Mouse (Mus musculus) G1E (cell line): ENCODE data around the gene Etaa1. TPM values are rescaled to one million over a fixed set of nuclear protein-coding genes. Genes with fewer than 3 reads are reported as not detected.

Experiments
- ATAC-seq: 2 replicates; pipeline ENCODE4 v1.8.0; 2016; ENCODE audit warnings: mild to moderate bottlenecking; ENCODE audit not compliant: insufficient number of reproducible peaks, poor library complexity, low FRiP score, severe bottlenecking; ENCODE audit errors: extremely low read depth
- DNase-seq: peaks from one replicate; pipeline ENCODE4 v3.0.0; 2012; ENCODE audit warnings: low spot score
- H3K27me3 ChIP-seq: 2 replicates; pipeline ENCODE4 v1.6.1; 2012; ENCODE audit warnings: mild to moderate bottlenecking, low read length, inconsistent platforms; ENCODE audit not compliant: insufficient read depth
- H3K36me3 ChIP-seq: replicated peaks from 2 replicates; pipeline ENCODE3; 2012; ENCODE audit warnings: mild to moderate bottlenecking, inconsistent platforms
- H3K4me1 ChIP-seq: 2 replicates; pipeline ENCODE4 v1.6.1; 2012; ENCODE audit warnings: low read depth, low read length, inconsistent platforms, mixed read lengths; ENCODE audit not compliant: insufficient read depth
- H3K4me3 ChIP-seq: 2 replicates; pipeline ENCODE4 v1.5.1; 2012; ENCODE audit warnings: low read depth, mild to moderate bottlenecking, inconsistent platforms, low read length, moderate library complexity, mixed read lengths
- H3K9me3 ChIP-seq: replicated peaks from 2 replicates; pipeline ENCODE4 v1.6.1; 2012; ENCODE audit warnings: inconsistent platforms
- CTCF ChIP-seq: IDR thresholded peaks from 2 replicates; pipeline ENCODE4 v1.5.1; 2012; ENCODE audit warnings: low read depth, low read length, inconsistent platforms, mixed read lengths
- GATA1 ChIP-seq: IDR thresholded peaks from 2 replicates; pipeline ENCODE4 v1.6.1; 2012; ENCODE audit warnings: borderline replicate concordance, low read length, inconsistent platforms, mixed read lengths
- GATA2 ChIP-seq: IDR thresholded peaks from 2 replicates; pipeline ENCODE4 v1.6.1; 2012; ENCODE audit warnings: low read depth, low read length, inconsistent platforms, borderline replicate concordance
- POLR2AphosphoS5 ChIP-seq: IDR thresholded peaks from 2 replicates; pipeline ENCODE4 v1.6.1; 2012; ENCODE audit warnings: low read depth, low read length, inconsistent platforms; ENCODE audit not compliant: insufficient replicate concordance
- TAL1 ChIP-seq: conservative IDR thresholded peaks from 2 replicates; pipeline ENCODE4 v1.6.1; 2012; ENCODE audit warnings: low read depth, low read length, inconsistent platforms, mixed read lengths
- polyA plus RNA-seq: library from polyadenylated mRNA; stranded (reverse); fragments of >175 nt; gene quantifications from 2 replicates; pipeline ENCODE4 v1.2.3, GENCODE M21; 2012
- total RNA-seq, 2 experiments: library from RNA; stranded (forward) in 1 of 2; stranded (reverse) in 1 of 2; fragments of 200-1000 nt in 1 of 2; fragments of >200 nt in 1 of 2; fragmentation: Nextera tagmentation in 1 of 2; gene quantifications; 2 replicates each; pipeline ENCODE4 v1.2.3; 2014 to 2017

Etaa1 gene
- total RNA-seq (2014; fragmentation: Nextera tagmentation) = 21.7 and 23.9 TPM in 2 replicates
- 30.1 and 31.3 TPM in 2 replicates for total RNA-seq (2017)
- polyA plus RNA-seq = 1.9 and 2.4 TPM in 2 replicates

DNA sequence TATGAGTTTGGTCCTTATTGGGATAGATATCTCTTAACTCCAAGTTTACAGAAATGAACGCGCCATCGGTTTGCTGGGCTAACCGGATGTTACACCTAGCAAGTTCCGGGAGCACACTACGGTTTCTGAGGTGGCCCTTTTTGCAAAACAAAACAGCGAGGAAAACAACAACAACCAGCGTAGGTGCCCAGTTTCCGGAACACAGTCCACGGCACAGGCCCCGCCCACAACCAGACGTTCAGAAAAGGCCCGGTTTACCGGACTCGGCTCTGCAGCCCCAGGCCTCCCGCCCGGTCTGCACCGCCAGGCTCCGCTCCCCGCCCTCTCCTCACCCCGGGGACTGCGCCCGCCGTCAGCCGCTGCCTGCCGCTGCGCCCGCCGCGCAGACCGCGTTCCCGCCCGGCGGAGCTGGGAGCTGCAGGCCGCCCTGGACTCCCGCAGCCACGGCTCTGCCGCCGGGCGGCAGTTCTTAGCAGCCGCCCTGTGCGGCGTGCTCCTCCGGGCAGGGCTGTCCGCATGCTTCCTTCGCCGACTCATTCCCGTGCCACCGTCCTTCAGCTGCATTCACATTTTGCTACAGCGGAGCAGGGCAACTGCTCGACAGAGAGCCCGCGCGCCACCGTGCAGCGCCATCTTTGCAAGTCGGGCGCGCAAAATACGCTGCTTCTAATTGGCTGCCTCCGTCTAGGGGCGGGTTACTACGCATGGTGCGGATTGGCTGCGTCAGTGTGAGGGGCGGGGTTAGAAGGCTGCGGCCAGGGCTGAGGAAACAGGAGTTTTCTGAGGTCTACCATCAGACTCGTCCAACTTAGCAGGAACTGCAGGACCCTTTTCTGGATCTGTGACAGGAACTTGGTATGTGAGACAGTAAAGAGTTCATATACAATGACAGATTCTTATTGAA lies at the start of gene Etaa1:
TSS of gene Etaa1 (minus strand) at position 645 of the 904 bp plus-strand sequence.
- Histone ChIP-seq H3K4me3 (peak within 1 kb of the TSS; percentile 93), H3K36me3 (peaks cover 22% of the 10 kb centered on the region), H3K27me3 (no peaks in the 10 kb centered on the region), H3K4me1 (peaks cover 13% of the 10 kb centered on the region), H3K9me3 (no peaks in the 10 kb centered on the region)
- DNase-seq (peak; percentile 76), ATAC-seq (peak; percentile 99)
- TF ChIP-seq CTCF (no peak), GATA2 (no peak), TAL1 (no peak), GATA1 (no peak), POLR2AphosphoS5 (no peak)

DNA sequence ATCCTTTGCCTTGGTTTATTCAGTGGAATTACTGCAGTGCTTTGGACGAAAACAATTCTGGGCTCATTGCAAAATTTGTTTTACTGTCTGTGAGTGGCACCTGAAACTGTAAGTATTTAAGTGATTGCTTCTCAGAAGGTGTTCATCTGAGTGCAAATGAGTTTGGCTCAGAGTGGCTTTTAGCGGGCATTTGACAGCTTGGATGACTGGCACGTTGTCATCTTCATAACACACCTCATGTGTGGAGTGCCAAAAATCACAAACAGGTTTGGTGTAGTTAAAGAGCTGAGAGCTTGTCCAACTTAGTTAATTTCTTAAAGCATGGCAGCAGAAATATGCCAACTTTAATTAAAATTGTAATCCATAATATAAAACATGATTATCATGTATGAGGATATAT lies 40.5 kb upstream of the Etaa1 start:
- Histone ChIP-seq H3K9me3 (no peaks in the 10 kb centered on the region), H3K4me1 (no peaks in the 10 kb centered on the region), H3K4me3 (no peak overlapping the region), H3K36me3 (no peaks in the 10 kb centered on the region), H3K27me3 (no peaks in the 10 kb centered on the region)
- DNase-seq (no peak), ATAC-seq (no peak)
- TF ChIP-seq GATA2 (no peak), GATA1 (no peak), TAL1 (no peak), POLR2AphosphoS5 (no peak), CTCF (no peak)

DNA sequence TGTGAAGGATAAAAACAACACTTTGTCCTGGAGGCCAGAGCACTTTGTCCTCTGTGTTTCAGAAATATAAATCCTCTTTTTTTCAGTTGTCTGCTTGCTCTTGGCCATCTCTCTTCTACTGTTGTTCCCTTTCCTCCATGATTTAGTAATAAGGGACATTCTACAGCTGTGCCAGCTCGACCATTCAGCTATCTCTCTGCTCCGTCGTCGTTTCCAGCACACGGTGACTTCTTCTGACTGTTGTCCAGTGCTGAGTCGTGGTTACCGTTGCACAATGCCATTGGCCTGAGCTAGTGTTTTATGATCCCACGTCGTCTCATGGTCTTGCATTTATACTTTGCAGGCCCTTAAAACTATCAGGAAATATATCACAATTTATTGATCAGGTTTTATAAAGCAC lies 38.6 kb upstream of the Etaa1 start:
- H3K36me3 ChIP-seq = no peaks in the 10 kb centered on the region
- H3K9me3 ChIP-seq = no peaks in the 10 kb centered on the region
- H3K4me1 ChIP-seq = no peaks in the 10 kb centered on the region
- DNase-seq = no peak
- ATAC-seq = no peak
- H3K4me3 ChIP-seq = no peak overlapping the region
- H3K27me3 ChIP-seq = no peaks in the 10 kb centered on the region
- TF ChIP-seq CTCF (no peak), POLR2AphosphoS5 (no peak), GATA1 (no peak), TAL1 (no peak), GATA2 (no peak)

DNA sequence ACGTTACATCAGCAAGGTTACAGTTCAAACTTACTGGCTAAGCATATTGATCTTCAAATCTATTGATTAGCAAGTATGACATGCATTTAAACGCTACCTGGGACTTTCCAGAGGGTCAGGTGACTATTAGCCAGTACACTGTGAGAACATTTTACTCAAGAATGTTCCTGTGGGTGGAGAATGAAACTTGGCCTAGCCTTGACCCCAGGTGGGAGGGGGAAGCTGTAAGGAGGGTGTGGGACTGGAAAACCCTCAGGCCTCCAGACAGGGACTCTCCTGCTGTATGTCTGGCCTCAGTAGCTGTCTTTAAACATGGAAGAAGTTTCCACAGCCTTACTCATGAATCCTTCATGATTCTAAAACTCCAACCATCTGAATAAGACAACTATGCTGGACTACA lies 29.7 kb upstream of the Etaa1 start:
- no peaks in the 10 kb centered on the region for H3K27me3 ChIP-seq
- H3K36me3 ChIP-seq = no peaks in the 10 kb centered on the region
- H3K9me3 ChIP-seq = no peaks in the 10 kb centered on the region
- TF ChIP-seq GATA2 (no peak), CTCF (no peak), POLR2AphosphoS5 (no peak), GATA1 (no peak), TAL1 (no peak)
- H3K4me3 ChIP-seq = no peak overlapping the region
- ATAC-seq = no peak
- H3K4me1 ChIP-seq = no peaks in the 10 kb centered on the region
- DNase-seq = no peak

- Histone ChIP-seq H3K4me3 (no peak overlapping the region), H3K36me3 (no peaks in the 10 kb centered on the region), H3K27me3 (no peaks in the 10 kb centered on the region; the same call in 1 of the 2 replicates), H3K4me1 (no peaks in the 10 kb centered on the region), H3K9me3 (no peaks in the 10 kb centered on the region)
- ATAC-seq (no peak), DNase-seq (no peak)
- TF ChIP-seq TAL1 (no peak), CTCF (no peak), GATA1 (no peak), GATA2 (no peak), POLR2AphosphoS5 (no peak)
Observed at GRCm38 (mm10) chr11:17981246-17981645, 27.6 kb upstream of the Etaa1 start.

DNA sequence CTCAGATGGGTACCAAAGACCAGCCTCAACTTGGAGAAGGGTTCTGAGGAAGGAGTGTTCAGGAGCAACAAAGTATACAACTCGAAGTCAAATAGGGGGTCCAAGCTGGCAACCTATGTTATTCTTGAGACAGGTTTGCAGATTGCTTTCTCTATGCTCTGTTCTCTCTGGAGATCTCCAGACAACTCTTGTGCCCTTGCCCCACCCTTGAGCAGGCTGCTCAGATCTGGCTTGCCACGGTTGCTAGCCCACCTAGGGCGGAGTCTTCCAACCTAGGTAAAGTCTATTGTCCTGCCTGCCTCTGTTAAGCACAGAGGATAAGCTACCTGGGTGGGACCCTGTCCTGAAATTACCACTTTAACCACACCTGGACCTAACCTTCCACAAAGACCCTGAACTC lies 21.9 kb upstream of the Etaa1 start:
- TF ChIP-seq TAL1 (no peak), CTCF (no peak), GATA1 (no peak), POLR2AphosphoS5 (no peak), GATA2 (no peak)
- no peak for ATAC-seq
- DNase-seq = no peak
- Histone ChIP-seq H3K27me3 (no peaks in the 10 kb centered on the region; the same call in 1 of the 2 replicates), H3K4me3 (no peak overlapping the region), H3K9me3 (no peaks in the 10 kb centered on the region), H3K36me3 (no peaks in the 10 kb centered on the region), H3K4me1 (no peaks in the 10 kb centered on the region)
